Mouse (Mus musculus) midbrain, embryonic 16.5 days (tissue): ENCODE results near the gene Chrna9. TPM values are rescaled to one million over a fixed set of nuclear protein-coding genes. Genes with fewer than 3 reads are reported as not detected.

ENCODE experiments used
- ATAC-seq: fragments of 200-750 bp; cut with Nextera tagmentation; 2 replicates; pipeline ENCODE4 v1.8.0; 2017; ENCODE audit warnings: moderate TSS enrichment
- H3K27ac ChIP-seq: fragments of 300-500 bp; sonication (generic); 2 replicates; pipeline ENCODE4 v1.5.1; 2014; ENCODE audit warnings: mild to moderate bottlenecking, low read length, mixed read lengths
- H3K27me3 ChIP-seq: fragments of 300-500 bp; sonication (generic); 2 replicates; pipeline ENCODE4 v1.6.1; 2014; ENCODE audit warnings: low read depth, low read length, mixed read lengths; ENCODE audit not compliant: control insufficient read depth, insufficient read depth
- H3K36me3 ChIP-seq: fragments of 300-500 bp; sonication (generic); 2 replicates; pipeline ENCODE4 v1.6.1; 2014; ENCODE audit warnings: mild to moderate bottlenecking, low read length, moderate library complexity, mixed read lengths; ENCODE audit not compliant: control insufficient read depth, insufficient read depth
- H3K4me1 ChIP-seq: fragments of 300-500 bp; sonication (generic); 2 replicates; pipeline ENCODE4 v1.6.1; 2014; ENCODE audit warnings: mild to moderate bottlenecking, low read length, mixed read lengths; ENCODE audit not compliant: control insufficient read depth, insufficient read depth
- H3K4me2 ChIP-seq: fragments of 300-500 bp; sonication (generic); 2 replicates; pipeline ENCODE4 v1.6.1; 2014; ENCODE audit warnings: mild to moderate bottlenecking, low read length, mixed read lengths
- H3K4me3 ChIP-seq: fragments of 300-500 bp; sonication (generic); 2 replicates; pipeline ENCODE4 v1.5.1; 2014; ENCODE audit warnings: low read depth, mild to moderate bottlenecking, low read length, moderate library complexity, mixed read lengths
- H3K9ac ChIP-seq: fragments of 300-500 bp; sonication (generic); 2 replicates; pipeline ENCODE4 v1.6.1; 2014; ENCODE audit warnings: low read depth, low read length, mixed read lengths
- H3K9me3 ChIP-seq: fragments of 300-500 bp; sonication (generic); replicated peaks from 2 replicates; pipeline ENCODE4 v1.6.1; 2014; ENCODE audit warnings: mild to moderate bottlenecking, low read length, mixed read lengths; ENCODE audit not compliant: control insufficient read depth, poor library complexity, severe bottlenecking
- WGBS: fragments of 180-500 bp; shearing (Covaris S2); extraction: QIAGEN DNeasy Blood & Tissue Kit; methylation state at CpG from one replicate; pipeline ENCODE4 v1.1.7; 2014; 5-methylcytosine and 5-hydroxymethylcytosine counted together
- polyA plus RNA-seq: library from polyadenylated mRNA; unstranded; fragments of >200 nt; fragmentation: Nextera tagmentation; extraction: Ambion mirVana; gene quantifications from 2 replicates; pipeline ENCODE4 v1.2.1, GENCODE M21; 2015

Gene Chrna9
- polyA plus RNA-seq, 1 experiment from 2014 or later, result not detected

- no peak overlapping the region for H3K27ac ChIP-seq
- H3K4me2 ChIP-seq, result no peak overlapping the region
- peaks cover 7% of the 10 kb centered on the region for H3K4me1 ChIP-seq
- no peaks in the 10 kb centered on the region for H3K27me3 ChIP-seq
- WGBS, result 84% methylated on average over 5 of the region's 5 CpGs
- no peak overlapping the region for H3K4me3 ChIP-seq
- no peak for ATAC-seq
- no peaks in the 10 kb centered on the region for H3K9me3 ChIP-seq
- H3K36me3 ChIP-seq, result no peaks in the 10 kb centered on the region
- H3K9ac ChIP-seq, result no peak overlapping the region
These were observed 25.3 kb downstream of the Chrna9 start for GRCm38 (mm10) chr5:65959893-65960596.

DNA sequence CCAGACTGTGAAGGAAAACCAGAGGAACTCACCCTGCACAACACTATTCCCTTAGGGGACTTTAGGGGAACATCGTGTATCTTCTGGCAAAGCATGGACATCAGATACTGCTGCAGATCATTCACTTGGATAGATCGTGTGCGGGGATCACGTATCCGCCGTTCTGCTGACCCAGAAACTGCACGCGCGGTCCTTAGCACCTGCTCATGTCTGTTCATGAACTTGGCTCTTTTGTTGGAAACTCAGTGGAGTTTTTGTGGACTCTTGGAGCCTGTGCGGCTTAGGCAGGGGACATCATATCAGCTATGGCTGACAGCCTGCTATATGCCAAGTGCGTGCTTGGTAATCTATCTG, 25.9 kb downstream of the Chrna9 start:
- no peak for ATAC-seq
- H3K9ac ChIP-seq, result no peak overlapping the region
- H3K27me3 ChIP-seq, result no peaks in the 10 kb centered on the region
- H3K9me3 ChIP-seq, result no peaks in the 10 kb centered on the region
- 0 out of 2 replicates have a peak, but pooled peaks cover 2% of the 10 kb centered on the region for H3K4me1 ChIP-seq
- H3K4me3 ChIP-seq, result no peak overlapping the region
- no peaks in the 10 kb centered on the region for H3K36me3 ChIP-seq
- WGBS, result 90% methylated on average over 11 of the region's 11 CpGs
- H3K27ac ChIP-seq, result no peak overlapping the region
- no peak overlapping the region for H3K4me2 ChIP-seq

GRCm38 (mm10) chr5:65963291-65963690, 28.6 kb downstream of the Chrna9 start:
- WGBS, result 96% methylated on average over 5 of the region's 5 CpGs
- Histone ChIP-seq H3K27me3 (no peaks in the 10 kb centered on the region), H3K4me2 (no peak overlapping the region), H3K36me3 (no peaks in the 10 kb centered on the region), H3K9ac (no peak overlapping the region), H3K4me3 (no peak overlapping the region), H3K9me3 (no peaks in the 10 kb centered on the region), H3K4me1 (no peaks in the 10 kb centered on the region), H3K27ac (no peak overlapping the region)
- ATAC-seq, result no peak

DNA sequence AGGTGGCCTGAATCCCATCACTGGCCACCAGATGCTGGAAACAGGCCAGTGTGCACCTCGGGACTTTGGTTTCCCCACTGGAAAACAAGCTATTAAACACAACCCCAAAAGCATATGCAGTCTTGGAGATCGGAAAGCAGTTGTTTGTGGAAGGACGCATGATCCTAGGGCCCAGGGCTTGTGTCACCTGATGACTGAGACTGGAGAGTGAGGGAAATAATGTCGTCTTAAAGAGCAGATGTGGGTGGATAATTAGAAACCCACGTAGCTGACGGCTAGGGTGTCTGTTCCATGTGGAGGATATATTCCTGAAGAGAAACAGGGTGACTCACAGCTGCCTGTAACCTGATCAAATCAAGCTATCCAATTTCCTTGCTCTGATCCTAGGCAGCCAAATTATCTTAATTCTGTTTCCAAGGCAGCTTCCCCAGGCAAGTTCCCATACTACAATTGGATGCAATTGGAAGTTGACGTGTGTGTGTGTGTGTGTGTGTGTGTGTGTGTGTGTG, 31.1 kb downstream of the Chrna9 start:
- 68% methylated on average over 7 of the region's 7 CpGs for WGBS
- Histone ChIP-seq H3K9me3 (no peaks in the 10 kb centered on the region), H3K4me3 (no peak overlapping the region), H3K4me2 (no peak overlapping the region), H3K27ac (no peak overlapping the region), H3K4me1 (no peaks in the 10 kb centered on the region), H3K36me3 (no peaks in the 10 kb centered on the region), H3K9ac (no peak overlapping the region), H3K27me3 (no peaks in the 10 kb centered on the region)
- ATAC-seq, result no peak

GRCm38 (mm10) chr5:65967091-65967490, 32.4 kb downstream of the Chrna9 start:
- no peaks in the 10 kb centered on the region for H3K9me3 ChIP-seq
- 63% methylated on average over 12 of the region's 12 CpGs for WGBS
- no peak overlapping the region for H3K27ac ChIP-seq
- no peak for ATAC-seq
- no peak overlapping the region for H3K4me2 ChIP-seq
- H3K9ac ChIP-seq, result no peak overlapping the region
- no peak overlapping the region for H3K4me3 ChIP-seq
- H3K4me1 ChIP-seq, result no peaks in the 10 kb centered on the region
- no peaks in the 10 kb centered on the region for H3K36me3 ChIP-seq
- no peaks in the 10 kb centered on the region for H3K27me3 ChIP-seq

- H3K4me3 ChIP-seq, result no peak overlapping the region
- no peak overlapping the region for H3K9ac ChIP-seq
- no peaks in the 10 kb centered on the region for H3K36me3 ChIP-seq
- no peaks in the 10 kb centered on the region for H3K4me1 ChIP-seq
- no peak for ATAC-seq
- no peaks in the 10 kb centered on the region for H3K27me3 ChIP-seq
- WGBS, result 95% methylated on average over 3 of the region's 3 CpGs
- no peaks in the 10 kb centered on the region for H3K9me3 ChIP-seq
- no peak overlapping the region for H3K4me2 ChIP-seq
- H3K27ac ChIP-seq, result no peak overlapping the region
These were observed 33.3 kb downstream of the Chrna9 start for GRCm38 (mm10) chr5:65968004-65968403.

DNA sequence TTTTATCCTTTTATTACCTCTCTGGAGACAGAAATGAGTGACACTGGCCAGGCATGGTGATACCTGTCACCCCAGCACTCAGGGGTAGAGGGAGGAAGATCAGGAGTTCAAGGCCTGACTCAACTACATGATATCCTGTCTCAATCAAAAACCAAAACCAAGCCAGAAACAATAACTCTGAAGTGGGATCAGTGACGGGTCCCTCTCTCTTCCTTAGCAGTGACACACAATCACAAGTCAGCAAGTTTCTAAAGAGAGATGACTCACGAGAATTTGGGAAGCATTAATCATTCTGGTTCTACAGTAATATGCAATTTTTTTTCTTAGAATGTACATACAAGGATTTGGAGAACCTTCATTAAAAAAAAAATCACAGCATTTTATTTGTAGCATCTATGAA, 38.5 kb downstream of the Chrna9 start:
- Histone ChIP-seq H3K36me3 (no peaks in the 10 kb centered on the region), H3K9me3 (no peaks in the 10 kb centered on the region), H3K4me3 (no peak overlapping the region), H3K9ac (no peak overlapping the region), H3K27me3 (no peaks in the 10 kb centered on the region), H3K27ac (no peak overlapping the region), H3K4me1 (no peaks in the 10 kb centered on the region), H3K4me2 (no peak overlapping the region)
- ATAC-seq, result no peak
- WGBS, result 82% methylated on average over 2 of the region's 2 CpGs

- H3K27me3 ChIP-seq, result no peaks in the 10 kb centered on the region
- H3K9me3 ChIP-seq, result no peaks in the 10 kb centered on the region
- no peak overlapping the region for H3K4me3 ChIP-seq
- no peak overlapping the region for H3K27ac ChIP-seq
- H3K36me3 ChIP-seq, result no peaks in the 10 kb centered on the region
- no peak overlapping the region for H3K4me2 ChIP-seq
- no peak for ATAC-seq
- WGBS, result 95% methylated on average over 13 of the region's 13 CpGs
- H3K4me1 ChIP-seq, result no peaks in the 10 kb centered on the region
- H3K9ac ChIP-seq, result no peak overlapping the region
These were observed 41.0 kb downstream of the Chrna9 start for GRCm38 (mm10) chr5:65975731-65976130.

- H3K4me1 ChIP-seq, result no peaks in the 10 kb centered on the region
- no peak overlapping the region for H3K27ac ChIP-seq
- no peak overlapping the region for H3K4me2 ChIP-seq
- 89% methylated on average over 5 of the region's 5 CpGs for WGBS
- H3K36me3 ChIP-seq, result no peaks in the 10 kb centered on the region
- no peak for ATAC-seq
- H3K9ac ChIP-seq, result no peak overlapping the region
- no peaks in the 10 kb centered on the region for H3K27me3 ChIP-seq
- no peaks in the 10 kb centered on the region for H3K9me3 ChIP-seq
- H3K4me3 ChIP-seq, result no peak overlapping the region
These were observed 51.7 kb downstream of the Chrna9 start for GRCm38 (mm10) chr5:65986426-65986825.
